Mouse (Mus musculus) midbrain, embryonic 10.5 days (tissue): ENCODE measurements around the gene Tmem9. TPM values are rescaled to one million over a fixed set of nuclear protein-coding genes. Genes with fewer than 3 reads are reported as not detected.

Experiments used
- DNase-seq: peaks from one replicate; pipeline ENCODE4 v3.0.0-alpha.2; 2017; ENCODE audit warnings: low spot score
- H3K27ac ChIP-seq: fragments of 300-500 bp; sonication (generic); replicated peaks from 2 replicates; pipeline ENCODE4 v1.5.1; 2016; ENCODE audit warnings: mild to moderate bottlenecking
- H3K27me3 ChIP-seq: fragments of 300-500 bp; sonication (generic); 2 replicates; pipeline ENCODE4 v1.6.1; 2016; ENCODE audit warnings: low read depth, mild to moderate bottlenecking; ENCODE audit not compliant: poor library complexity, severe bottlenecking
- H3K36me3 ChIP-seq: fragments of 300-500 bp; sonication (generic); 2 replicates; pipeline ENCODE4 v1.6.1; 2016; ENCODE audit warnings: mild to moderate bottlenecking, moderate library complexity
- H3K4me1 ChIP-seq: fragments of 300-500 bp; sonication (generic); 2 replicates; pipeline ENCODE4 v1.6.1; 2016
- H3K4me3 ChIP-seq: fragments of 300-500 bp; sonication (generic); 2 replicates; pipeline ENCODE4 v1.5.1; 2016; ENCODE audit warnings: mild to moderate bottlenecking, moderate library complexity
- H3K9me3 ChIP-seq: fragments of 300-500 bp; sonication (generic); replicated peaks from 2 replicates; pipeline ENCODE4 v1.6.1; 2016; ENCODE audit warnings: mild to moderate bottlenecking
- WGBS: fragments of 180-500 bp; shearing (Covaris S2); methylation state at CpG from one replicate; pipeline ENCODE4 v1.1.7; 2016; 5-methylcytosine and 5-hydroxymethylcytosine counted together
- polyA plus RNA-seq: library from polyadenylated mRNA; unstranded; fragments of >200 nt; fragmentation: Nextera tagmentation; extraction: Ambion mirVana; gene quantifications from 2 replicates; pipeline ENCODE4 v1.2.1, GENCODE M21; 2016

The Tmem9 gene
- polyA plus RNA-seq, 1 experiment from 2014 or later, result 149 TPM

DNA sequence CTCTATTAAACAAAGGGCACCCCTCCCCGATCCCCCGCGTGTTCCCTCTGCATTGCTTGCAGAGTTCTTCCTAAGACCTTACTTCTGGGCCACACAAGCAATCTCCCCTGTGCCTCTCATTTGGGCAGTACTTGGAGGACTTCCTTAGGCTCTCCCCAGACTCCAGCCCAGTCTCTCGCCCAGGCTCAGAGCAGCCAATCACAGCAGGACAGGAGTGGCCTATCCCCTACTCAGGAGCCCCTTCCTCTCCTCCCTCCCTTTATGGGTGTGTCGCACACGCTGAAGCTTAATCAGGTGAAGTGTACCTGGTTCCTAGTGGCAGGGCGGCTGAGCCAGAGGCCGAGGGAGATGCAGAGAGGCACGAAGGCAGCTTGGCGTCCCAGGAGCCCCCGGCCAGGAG is 32.5 kb downstream of the Tmem9 start:
- DNase-seq, result no peak
- H3K4me1 ChIP-seq, result peaks cover 13% of the 10 kb centered on the region
- peaks cover 6% of the 10 kb centered on the region for H3K36me3 ChIP-seq
- H3K9me3 ChIP-seq, result no peaks in the 10 kb centered on the region
- 17% methylated on average over 11 of the region's 11 CpGs for WGBS
- H3K27me3 ChIP-seq, result peaks cover 32% of the 10 kb centered on the region
- no peak overlapping the region for H3K4me3 ChIP-seq
- no peak overlapping the region for H3K27ac ChIP-seq

DNA sequence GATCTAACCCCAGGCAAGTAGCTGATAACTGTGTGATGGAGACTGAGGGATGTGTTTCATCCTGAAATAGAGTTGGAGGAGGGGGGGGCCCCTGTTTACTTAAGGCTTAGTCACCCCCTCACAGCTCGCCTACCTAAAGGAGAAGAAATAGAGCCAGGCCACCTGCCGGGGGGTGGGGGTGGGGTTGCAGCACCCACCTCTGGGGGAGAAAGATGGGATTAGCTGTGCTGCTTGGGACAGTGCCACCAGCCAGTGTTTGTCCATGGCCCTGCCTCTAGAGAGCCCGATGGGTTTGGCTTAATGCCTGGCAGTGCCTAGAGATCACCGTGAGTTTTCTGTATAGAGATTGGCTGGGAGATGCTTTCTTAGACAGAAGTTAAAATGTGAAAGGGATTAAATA is 32.9 kb downstream of the Tmem9 start:
- H3K36me3 ChIP-seq, result peaks cover 1% of the 10 kb centered on the region
- H3K4me1 ChIP-seq, result peaks cover 13% of the 10 kb centered on the region
- peaks cover 32% of the 10 kb centered on the region for H3K27me3 ChIP-seq
- WGBS, result 30% methylated on average over 4 of the region's 4 CpGs
- H3K27ac ChIP-seq, result no peak overlapping the region
- DNase-seq, result no peak
- H3K4me3 ChIP-seq, result no peak overlapping the region
- no peaks in the 10 kb centered on the region for H3K9me3 ChIP-seq

DNA sequence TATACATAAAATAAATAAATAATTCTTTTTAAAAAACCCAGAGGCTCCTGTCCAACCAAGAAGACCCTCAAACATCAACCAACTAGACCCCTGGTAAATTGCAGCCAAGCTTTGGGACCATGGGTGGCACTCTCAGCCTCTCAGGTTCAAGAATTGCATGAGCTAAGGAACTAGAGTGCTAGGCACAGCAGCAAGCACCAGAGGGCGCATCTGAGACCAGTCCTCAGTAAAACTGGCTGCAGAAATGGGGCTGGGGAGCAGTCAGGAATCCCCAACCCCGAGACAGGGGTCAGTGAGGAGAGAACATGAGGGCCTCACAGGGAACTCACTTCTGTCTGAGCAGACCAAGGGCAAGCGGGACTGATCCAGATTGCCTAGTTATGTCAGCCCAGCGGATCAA is 37.8 kb downstream of the Tmem9 start:
- no peak overlapping the region for H3K4me3 ChIP-seq
- WGBS, result 21% methylated on average over 4 of the region's 4 CpGs
- DNase-seq, result peak; percentile 56
- peaks cover 57% of the 10 kb centered on the region for H3K27me3 ChIP-seq
- peaks cover 12% of the 10 kb centered on the region for H3K4me1 ChIP-seq
- no peak overlapping the region for H3K27ac ChIP-seq
- H3K9me3 ChIP-seq, result no peaks in the 10 kb centered on the region
- no peaks in the 10 kb centered on the region for H3K36me3 ChIP-seq

DNA sequence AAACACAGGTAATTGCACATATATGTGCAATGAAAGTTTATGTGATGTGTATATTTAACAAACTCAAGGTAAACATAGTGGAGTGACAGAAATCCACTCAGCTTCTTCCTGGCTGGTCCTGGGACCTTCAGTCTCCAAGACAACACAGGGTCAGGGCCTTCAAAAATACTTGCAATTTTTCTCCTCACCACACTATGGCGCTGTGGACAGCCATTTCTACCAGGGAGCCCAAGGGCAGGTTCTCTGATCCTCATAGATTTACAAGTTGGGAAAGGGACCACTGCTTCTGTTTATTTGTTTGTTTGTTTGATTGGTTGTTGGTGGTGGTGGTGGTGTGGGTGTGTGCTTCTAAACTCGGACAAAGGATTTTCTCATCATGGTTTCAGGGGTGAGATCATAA is 39.5 kb downstream of the Tmem9 start:
- H3K27me3 ChIP-seq, result peaks cover 58% of the 10 kb centered on the region
- H3K27ac ChIP-seq, result no peak overlapping the region
- peak; percentile 51 for DNase-seq
- H3K36me3 ChIP-seq, result no peaks in the 10 kb centered on the region
- 2% methylated on average over 2 of the region's 2 CpGs for WGBS
- no peaks in the 10 kb centered on the region for H3K9me3 ChIP-seq
- no peak overlapping the region for H3K4me3 ChIP-seq
- H3K4me1 ChIP-seq, result peaks cover 23% of the 10 kb centered on the region

DNA sequence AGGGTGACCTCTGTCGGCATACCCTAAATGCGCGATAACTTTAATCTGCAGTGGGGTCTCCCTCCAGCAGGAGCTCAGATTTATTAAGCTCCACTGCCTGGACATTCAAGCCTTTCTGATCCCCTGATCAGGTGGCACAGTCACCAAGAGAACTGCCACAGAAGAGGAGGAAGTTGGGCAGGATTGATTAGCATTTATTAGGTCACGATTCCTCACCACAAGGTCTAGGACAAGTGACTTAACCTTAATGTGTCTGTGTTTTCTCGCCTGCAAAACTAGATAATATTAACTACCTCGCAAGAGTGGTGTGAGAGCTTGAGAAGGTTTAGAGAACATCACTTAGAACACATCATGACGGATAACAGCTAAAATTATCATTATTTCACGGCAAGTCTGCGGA is 39.9 kb downstream of the Tmem9 start:
- H3K27me3 ChIP-seq, result peaks cover 58% of the 10 kb centered on the region
- peaks cover 27% of the 10 kb centered on the region for H3K4me1 ChIP-seq
- no peak overlapping the region for H3K27ac ChIP-seq
- DNase-seq, result no peak
- 75% methylated on average over 9 of the region's 9 CpGs for WGBS
- no peak overlapping the region for H3K4me3 ChIP-seq
- no peaks in the 10 kb centered on the region for H3K9me3 ChIP-seq
- no peaks in the 10 kb centered on the region for H3K36me3 ChIP-seq

DNA sequence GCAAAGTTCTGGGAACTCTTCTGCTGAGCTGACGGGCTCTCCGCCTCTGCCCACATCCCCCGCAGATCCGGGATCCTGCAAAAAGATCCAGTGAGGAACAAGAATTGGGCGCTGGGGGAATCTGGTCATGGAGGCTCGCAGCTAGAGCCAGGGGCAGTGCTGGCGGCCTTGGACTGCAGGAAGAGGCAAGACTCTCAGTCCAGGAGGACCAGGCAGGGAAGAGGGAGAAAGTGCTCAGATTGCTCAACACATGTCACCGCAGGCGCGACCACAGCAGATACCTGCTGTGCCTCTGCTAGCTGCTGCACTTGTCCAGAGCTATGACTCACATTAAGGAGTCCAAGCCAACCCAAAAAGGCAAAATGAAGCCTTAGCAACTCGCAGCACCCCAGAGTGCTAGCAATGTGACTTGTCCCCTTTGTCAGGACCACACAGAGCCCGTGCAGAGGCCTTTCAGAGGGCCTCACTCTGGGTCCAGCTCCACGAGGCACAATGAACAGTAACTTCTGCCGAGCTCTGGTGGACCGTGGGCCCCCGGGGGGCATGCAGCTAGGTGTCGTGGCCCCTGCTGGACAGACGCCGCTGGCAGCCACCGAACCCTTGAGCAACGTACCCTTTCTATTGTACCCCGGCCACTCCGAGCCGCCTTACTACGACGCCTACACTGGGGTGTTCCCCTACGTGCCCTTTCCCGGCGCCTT is 42.5 kb downstream of the Tmem9 start, which contains the start of gene Ascl5:
Gene Ascl5 (plus strand): TSS at position 493 of the 701 bp plus-strand sequence.
- DNase-seq, result peak; percentile 24
- 24% methylated on average over 29 of the region's 29 CpGs for WGBS
- H3K27ac ChIP-seq, result peak within 1 kb of the TSS; percentile 28; the same call in 1 of the 2 replicates

DNA sequence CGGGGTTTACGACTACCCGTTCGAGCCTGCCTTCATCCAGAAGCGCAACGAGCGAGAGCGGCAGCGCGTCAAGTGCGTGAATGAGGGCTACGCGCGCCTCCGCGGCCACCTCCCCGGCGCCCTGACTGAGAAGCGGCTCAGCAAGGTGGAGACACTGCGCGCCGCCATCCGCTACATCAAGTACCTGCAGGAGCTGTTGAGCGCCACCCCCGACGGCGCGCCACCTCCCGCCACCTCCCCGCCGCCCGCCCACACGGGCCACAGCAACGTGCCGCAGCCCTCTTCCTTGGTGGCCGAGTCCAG is 43.0 kb downstream of the Tmem9 start:
- no peak for DNase-seq
- Histone ChIP-seq H3K4me3 (peak overlapping the region; percentile 49), H3K27me3 (peaks cover 72% of the 10 kb centered on the region), H3K4me1 (peaks cover 33% of the 10 kb centered on the region), H3K27ac (peak overlapping the region; percentile 28; the same call in 1 of the 2 replicates), H3K36me3 (no peaks in the 10 kb centered on the region), H3K9me3 (no peaks in the 10 kb centered on the region)
- WGBS, result 1% methylated on average over 36 of the region's 36 CpGs

More for the DNA sequence above, 42.5 kb downstream of the Tmem9 start, which contains the start of gene Ascl5:
- Histone ChIP-seq H3K4me3 (peak within 1 kb of the TSS; percentile 49), H3K4me1 (peaks cover 28% of the 10 kb centered on the region), H3K36me3 (no peaks in the 10 kb centered on the region), H3K27me3 (peaks cover 72% of the 10 kb centered on the region), H3K9me3 (no peaks in the 10 kb centered on the region)

DNA sequence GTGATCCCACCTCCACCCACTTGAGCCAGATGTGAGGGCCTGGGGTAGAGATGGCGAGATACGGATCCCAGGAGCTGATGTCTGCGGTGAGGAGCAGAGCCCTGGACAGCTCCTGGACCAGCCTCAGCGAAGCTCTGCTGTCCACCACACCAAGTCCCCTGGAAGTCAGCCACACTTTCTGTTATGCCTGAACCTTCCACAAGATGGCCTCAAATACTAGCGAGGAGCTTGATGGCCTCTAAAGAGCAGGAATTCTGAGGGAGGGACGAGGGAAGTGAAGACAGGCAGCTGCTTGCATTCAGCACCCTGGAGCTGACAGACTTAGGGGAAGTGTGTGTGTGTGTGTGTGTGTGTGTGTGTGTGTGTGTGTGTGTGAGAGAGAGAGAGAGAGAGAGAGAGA is 43.5 kb downstream of the Tmem9 start:
- H3K4me1 ChIP-seq, result peaks cover 38% of the 10 kb centered on the region
- peaks cover 72% of the 10 kb centered on the region for H3K27me3 ChIP-seq
- WGBS, result 2% methylated on average over 6 of the region's 6 CpGs
- H3K27ac ChIP-seq, result 0 out of 2 replicates have a peak overlapping the region, but pooled peaks have one; percentile 28
- no peaks in the 10 kb centered on the region for H3K9me3 ChIP-seq
- no peaks in the 10 kb centered on the region for H3K36me3 ChIP-seq
- DNase-seq, result peak; percentile 77
- H3K4me3 ChIP-seq, result peak overlapping the region; percentile 49

DNA sequence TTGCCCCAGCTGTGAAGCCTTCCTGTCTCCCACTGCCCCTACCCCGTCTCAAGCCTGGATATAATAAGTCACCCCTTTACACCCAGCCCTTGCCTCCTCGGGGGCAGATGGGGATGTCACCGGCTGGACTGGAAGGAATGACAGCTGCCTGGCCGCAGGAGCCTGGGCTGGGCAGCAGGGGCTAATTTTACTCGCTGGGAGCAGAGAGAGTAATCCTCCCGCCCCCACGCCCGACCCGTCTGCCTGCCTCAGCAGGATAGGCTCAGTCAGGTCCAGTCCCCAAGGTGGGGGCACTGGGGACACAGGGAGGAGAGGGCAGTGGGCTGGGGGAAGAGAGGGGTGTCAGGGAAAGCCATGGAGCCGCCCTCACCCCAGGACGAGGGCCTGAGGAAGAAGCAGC is 44.6 kb downstream of the Tmem9 start, which contains the start of gene Cacna1s:
Gene Cacna1s (plus strand): TSS at position 204 of the 400 bp plus-strand sequence.
- peaks cover 67% of the 10 kb centered on the region for H3K27me3 ChIP-seq

DNA sequence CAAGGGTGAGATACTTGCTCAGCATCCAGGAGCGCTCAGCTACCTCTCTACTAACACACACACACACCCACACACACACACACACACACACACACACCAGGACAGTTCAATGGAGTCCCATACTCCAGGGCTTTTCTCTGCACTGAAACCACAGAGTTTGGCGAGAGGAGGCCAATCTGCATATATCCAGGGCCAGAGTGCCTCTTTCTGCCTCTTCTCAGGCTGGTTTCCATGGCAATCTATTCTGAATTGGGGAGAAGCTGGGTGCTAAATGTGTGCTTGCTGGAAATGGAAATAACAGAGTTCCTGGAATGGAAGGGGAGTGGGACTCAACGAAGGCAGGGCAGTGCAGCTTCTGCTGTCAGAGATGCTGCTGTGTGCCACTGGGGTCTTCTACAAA is 47.8 kb downstream of the Tmem9 start:
- H3K4me3 ChIP-seq, result no peak overlapping the region
- peaks cover 40% of the 10 kb centered on the region for H3K27me3 ChIP-seq
- no peak overlapping the region for H3K27ac ChIP-seq
- H3K9me3 ChIP-seq, result no peaks in the 10 kb centered on the region
- no peak for DNase-seq
- H3K4me1 ChIP-seq, result peaks cover 42% of the 10 kb centered on the region
- 57% methylated on average over 3 of the region's 3 CpGs for whole genome bisulfite sequencing
- H3K36me3 ChIP-seq, result no peaks in the 10 kb centered on the region

More for the DNA sequence above, 44.6 kb downstream of the Tmem9 start, which contains the start of gene Cacna1s:
- H3K4me1 ChIP-seq, result peaks cover 47% of the 10 kb centered on the region
- H3K4me3 ChIP-seq, result 0 out of 2 replicates have a peak within 1 kb of the TSS, but pooled peaks have one; percentile 49
- no peaks in the 10 kb centered on the region for H3K36me3 ChIP-seq
- 22% methylated on average over 11 of the region's 11 CpGs for WGBS
- 0 out of 2 replicates have a peak within 1 kb of the TSS, but pooled peaks have one; percentile 4 for H3K27ac ChIP-seq
- DNase-seq, result no peak
- no peaks in the 10 kb centered on the region for H3K9me3 ChIP-seq

DNA sequence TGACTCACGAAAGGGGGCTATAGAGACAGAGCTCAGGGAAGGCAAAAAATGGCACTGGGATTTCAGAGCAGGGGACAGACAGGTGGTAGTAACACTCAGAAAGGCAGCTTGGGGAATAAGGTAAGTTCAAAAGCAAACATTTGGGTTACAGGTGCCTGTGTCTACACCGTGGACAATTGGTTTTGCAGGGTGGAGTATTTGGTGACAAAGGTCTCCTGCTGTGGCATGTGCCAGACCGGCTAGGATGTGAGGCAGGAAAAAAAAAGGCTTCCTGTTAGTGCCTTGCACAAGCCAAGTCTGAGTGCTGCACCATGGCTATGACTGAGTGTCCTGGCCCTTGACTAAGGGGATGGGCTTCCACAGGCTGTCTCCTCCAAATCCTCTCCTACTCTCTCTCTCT is 50.6 kb downstream of the Tmem9 start:
- WGBS, result 64% methylated on average over 3 of the region's 3 CpGs
- H3K4me1 ChIP-seq, result peaks cover 28% of the 10 kb centered on the region
- peak; percentile 8 for DNase-seq
- peaks cover 12% of the 10 kb centered on the region for H3K27me3 ChIP-seq
- no peaks in the 10 kb centered on the region for H3K9me3 ChIP-seq
- no peak overlapping the region for H3K4me3 ChIP-seq
- no peaks in the 10 kb centered on the region for H3K36me3 ChIP-seq
- H3K27ac ChIP-seq, result no peak overlapping the region

DNA sequence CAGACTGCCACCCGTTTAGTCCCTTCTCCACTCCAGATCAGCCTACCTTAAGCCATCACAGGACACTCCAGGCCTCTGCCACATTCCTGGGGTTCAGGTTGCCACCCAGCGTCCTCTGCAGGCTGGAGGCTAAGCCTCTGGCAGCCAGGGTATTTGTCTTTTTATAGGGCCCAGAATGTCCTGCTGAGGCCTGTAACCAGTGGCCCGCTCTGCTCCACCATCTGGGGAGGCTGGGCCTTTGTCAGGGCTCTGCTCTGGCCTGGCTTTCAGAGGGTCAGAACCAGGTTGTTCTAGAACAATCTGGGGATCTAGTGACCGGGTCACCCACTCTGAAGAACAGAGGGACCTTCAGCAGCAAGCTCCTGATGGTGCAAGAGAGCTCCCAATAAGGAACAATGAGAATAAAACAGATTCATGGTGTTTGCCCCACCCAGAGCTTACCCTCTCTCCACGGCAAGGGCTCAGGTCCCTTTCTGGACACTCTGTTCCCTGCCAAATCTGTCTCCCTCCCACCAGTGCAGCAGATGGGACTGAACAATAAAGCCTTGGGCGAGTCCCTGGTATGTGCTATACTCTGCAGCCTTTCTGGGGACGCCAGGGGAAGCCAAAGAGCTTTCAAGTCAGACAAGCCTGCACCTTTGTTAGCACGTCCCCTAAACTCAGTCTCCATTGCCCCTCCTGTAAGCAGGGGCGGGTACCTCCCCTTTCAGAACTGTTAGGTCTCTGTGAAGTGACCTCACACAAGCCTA is 53.3 kb downstream of the Tmem9 start:
- Histone ChIP-seq H3K4me1 (peaks cover 19% of the 10 kb centered on the region), H3K27me3 (no peaks in the 10 kb centered on the region), H3K27ac (peak overlapping the region; percentile 6; the same call in 1 of the 2 replicates), H3K36me3 (no peaks in the 10 kb centered on the region), H3K4me3 (no peak overlapping the region), H3K9me3 (no peaks in the 10 kb centered on the region)
- peak; percentile 11 for DNase-seq
- 61% methylated on average over 9 of the region's 9 CpGs for WGBS

DNA sequence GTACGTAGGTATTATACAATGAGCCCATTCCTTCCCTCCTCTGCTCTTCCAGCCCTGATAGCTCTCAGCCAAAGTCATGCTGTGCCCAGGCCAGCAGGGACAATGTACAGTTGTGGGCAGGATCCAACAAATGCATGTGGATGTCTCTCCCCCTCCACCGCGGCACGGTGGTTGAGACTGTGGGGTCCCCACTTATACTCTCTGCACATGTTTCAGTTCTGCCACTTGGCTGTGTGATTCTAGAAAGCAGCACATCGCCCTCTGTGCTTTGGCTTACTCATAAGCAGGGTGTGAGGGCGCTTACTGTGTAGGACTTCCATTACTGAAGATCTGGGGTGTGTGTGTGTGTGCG is 53.8 kb downstream of the Tmem9 start:
- Histone ChIP-seq H3K9me3 (no peaks in the 10 kb centered on the region), H3K27me3 (no peaks in the 10 kb centered on the region), H3K27ac (no peak overlapping the region), H3K36me3 (no peaks in the 10 kb centered on the region), H3K4me3 (no peak overlapping the region), H3K4me1 (peaks cover 13% of the 10 kb centered on the region)
- DNase-seq, result peak; percentile 8
- WGBS, result 92% methylated on average over 7 of the region's 7 CpGs
